Mouse (Mus musculus): ENCODE measurements around the gene Zfp12.

GRCm38 (mm10) chr5:143292879-143293278 lies 57.9 kb downstream of the Zfp12 start:
- TF ChIP-seq HCFC1 (IDR thresholded peaks at IDR 0.05; ENCODE audit: borderline replicate concordance, insufficient read depth, low read length): no peak
- TF ChIP-seq CHD2 (IDR thresholded peaks at IDR 0.05; ENCODE audit: low read depth, low read length): no peak
- no peak for TF ChIP-seq MAFK (IDR thresholded peaks at IDR 0.05; ENCODE audit: insufficient read depth, low read depth, low read length)
- TF ChIP-seq ZC3H11A (IDR thresholded peaks at IDR 0.05; ENCODE audit: borderline replicate concordance, low read depth, low read length): no peak

All from ES-E14 (cell line).